Mouse (Mus musculus) cerebellum, postnatal 36 days (tissue): ENCODE measurements around the gene Dnajc27.
A peak's percentile ranks its signal among the peaks of the same experiment; 100 is the strongest.

Experiments
- DNase-seq, 2 experiments: peaks; one replicate each; pipeline ENCODE4 v3.0.0; 2021 to 2022; ENCODE audit warnings: mixed read lengths in 2 of 2

The Dnajc27 gene

DNA sequence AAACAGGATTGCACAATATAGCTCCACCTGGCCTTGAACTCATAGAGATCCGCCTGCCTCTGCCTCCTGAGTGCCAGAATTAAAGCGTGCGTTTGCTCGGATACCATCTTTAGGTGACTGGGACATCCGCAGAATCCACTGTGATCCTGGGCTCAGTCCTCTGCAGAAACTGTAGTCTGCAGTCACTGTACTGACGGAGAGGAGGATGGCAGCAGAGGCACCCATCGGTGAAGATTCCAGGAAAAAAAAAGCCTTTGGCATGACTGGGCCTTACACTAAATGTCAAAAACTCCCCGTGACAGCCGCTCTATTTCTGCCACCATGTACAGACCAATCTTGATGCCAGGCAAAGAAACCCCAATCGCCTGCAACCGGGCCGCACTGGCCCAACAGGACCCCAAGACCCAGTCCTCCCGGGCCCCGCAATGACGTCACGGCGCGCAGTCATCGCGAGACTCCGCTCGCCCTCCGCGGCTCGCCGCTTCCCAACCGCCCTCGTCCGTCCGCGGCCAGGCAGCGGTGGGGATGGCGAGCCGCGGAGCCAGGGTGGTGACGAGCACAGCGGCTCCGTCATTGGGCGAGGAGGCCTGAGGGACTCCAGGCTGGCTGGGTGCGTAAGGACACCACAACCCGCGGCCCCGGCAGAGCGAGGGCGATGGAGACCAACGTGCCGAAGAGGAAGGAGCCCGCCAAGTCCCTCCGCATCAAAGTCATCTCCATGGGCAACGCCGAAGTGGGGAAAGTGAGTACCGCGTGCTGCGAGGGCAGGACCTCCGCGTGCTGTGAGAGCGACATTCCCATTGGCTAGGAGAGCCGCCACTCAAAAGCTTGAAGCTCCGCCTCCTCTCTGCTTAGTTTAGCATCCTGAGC lies at the start of gene Dnajc27:
Dnajc27 (plus strand) TSS at position 452 of the 870 bp plus-strand sequence.
- peak; percentile 96 to 99 for DNase-seq

DNA sequence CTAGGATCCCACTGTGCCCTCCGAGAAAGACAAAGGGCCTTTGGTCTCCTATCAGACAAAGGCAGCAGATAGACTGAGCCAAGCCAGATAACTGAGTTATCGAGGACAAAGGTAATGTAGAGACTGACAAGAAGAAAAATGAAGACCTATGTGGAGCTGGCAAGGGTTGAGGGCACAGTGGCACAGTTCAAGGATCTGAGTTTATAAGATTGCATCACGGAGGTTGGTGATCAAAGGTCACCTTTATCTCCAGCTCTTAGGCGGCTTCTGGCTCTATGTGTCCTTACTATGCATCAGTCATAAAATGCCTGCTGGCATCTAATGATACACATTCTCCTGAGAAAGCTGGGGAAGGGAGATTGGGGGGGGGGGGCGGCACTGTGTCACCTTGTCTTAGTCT lies 46.2 kb upstream of the Dnajc27 start:
- DNase-seq = no peak

DNA sequence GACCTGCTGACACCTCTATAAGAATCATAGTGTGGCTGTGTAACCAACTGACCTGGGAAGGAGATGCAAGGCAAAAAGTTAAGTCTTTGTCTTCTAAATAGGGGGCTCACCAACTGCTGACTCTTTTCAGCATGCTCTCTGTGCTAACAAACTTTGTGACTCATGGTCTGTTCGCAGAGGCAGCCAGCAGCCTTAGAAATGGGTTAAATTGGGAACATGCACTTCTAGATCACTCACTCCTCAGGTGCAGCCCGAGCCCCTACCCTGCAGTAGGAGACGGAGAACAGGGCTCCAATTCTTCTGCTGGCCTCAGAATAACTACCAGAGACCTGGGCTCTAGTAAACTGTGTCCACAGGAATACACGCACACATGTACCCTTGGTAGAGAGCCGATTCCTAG lies 44.9 kb upstream of the Dnajc27 start:
- DNase-seq = no peak

DNA sequence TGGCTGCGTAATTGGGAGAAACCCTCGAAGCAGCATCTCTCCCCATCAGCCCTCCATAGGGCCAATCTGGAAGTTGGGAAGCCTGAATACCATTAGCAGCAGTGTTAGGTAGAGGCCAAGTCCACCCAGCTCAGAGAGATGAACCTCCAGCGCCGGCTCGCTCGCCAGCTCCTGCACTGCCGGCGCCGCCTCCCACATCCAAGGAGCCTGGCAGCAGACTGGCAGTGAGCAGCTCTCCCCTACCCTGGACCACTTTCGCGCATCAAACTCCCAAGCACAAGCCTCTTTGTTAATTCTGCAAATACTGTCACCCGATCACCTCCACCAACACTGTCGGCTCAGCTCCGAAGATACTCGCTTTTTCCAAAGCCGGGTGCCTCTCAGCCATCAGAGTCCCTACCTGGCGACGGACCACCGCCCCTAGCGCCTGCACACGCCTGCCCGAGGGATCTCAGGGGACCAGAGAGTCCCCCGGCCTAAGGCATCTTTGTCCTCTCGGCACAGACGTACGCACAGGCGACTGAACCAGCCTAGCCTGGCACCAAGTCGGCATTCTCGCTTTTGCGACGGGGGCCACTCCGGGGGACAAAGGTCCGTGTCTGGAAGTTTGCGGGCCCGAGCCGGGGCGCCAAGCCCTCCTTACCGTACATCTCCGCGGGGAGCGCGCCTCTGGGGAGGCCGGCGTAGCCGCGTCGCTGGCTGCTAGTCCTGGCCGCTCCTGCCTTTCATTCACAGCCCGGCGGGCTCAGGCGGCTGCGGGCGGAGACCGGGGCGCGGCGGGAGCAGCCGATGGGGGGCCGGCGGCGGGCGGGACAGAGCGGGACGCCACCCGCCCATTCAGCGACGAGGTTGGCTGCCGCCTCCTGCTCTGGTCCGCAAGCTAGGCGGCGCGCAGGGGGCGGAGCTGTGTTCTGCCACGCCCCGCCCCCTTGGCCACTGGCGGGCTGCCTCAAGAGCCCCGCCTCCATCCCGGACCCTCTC lies 44.0 kb upstream of the Dnajc27 start, which contains the start of gene Efr3b:
Efr3b (minus strand) TSS at position 855 of the 981 bp plus-strand sequence.
- peak; percentile 82 to 87 for DNase-seq

DNA sequence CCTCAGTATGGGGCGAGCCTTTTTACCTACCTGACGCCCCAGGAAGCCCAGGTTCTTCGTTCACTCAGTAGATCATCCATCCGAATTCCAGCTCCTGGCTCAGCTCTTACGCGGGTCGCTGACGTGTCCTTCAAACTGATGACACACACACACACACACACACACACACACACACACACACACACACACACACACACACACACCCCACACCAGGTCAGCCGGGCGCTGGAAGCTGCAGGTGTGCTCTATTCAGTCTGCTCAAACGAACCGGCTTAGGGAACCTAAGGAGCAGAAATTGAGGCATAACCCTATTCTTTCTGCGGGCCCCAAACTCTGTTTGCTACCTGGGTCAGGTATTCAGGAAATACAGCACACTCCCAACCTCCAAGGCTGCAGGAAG lies 43.3 kb upstream of the Dnajc27 start:
- DNase-seq = no peak

DNA sequence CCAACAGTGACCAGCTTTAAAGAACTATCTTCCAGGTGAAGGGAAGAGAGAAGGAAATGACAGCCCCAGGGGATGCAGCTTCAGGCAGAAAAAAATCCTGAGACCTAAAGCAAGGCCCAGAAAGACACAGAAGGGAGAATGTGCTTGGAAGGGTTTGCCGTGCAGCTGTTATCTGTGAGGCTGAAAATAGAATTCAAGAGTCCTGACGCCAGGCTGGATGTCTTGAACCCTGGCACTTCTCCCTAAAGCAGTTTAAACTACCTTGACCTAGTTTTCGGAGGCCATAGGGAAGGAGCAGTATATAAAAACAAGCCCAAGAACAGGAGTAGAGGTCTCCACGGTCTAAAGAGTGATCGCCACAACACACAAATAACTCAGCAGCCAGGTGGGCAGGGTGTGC lies 40.0 kb upstream of the Dnajc27 start:
- DNase-seq = no peak

DNA sequence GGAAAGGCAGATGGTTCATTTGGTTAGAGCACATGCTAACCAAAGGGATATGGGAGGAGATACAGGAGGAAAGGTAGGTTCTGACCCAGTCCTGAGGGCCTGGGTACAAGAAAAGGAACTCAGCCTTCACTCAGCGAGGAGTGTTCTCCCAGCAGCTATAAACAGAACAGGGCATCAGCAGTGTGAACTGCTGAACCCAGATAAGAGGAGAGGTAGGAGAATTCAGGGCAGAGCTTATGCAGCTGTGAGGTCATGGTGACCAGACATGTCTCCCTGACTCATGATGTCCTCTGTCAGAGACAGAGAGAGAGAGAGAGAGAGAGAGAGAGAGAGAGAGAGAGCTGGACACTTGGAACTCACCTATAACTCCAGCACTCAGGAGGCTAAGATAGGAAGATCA lies 36.4 kb upstream of the Dnajc27 start:
- no peak for DNase-seq

DNA sequence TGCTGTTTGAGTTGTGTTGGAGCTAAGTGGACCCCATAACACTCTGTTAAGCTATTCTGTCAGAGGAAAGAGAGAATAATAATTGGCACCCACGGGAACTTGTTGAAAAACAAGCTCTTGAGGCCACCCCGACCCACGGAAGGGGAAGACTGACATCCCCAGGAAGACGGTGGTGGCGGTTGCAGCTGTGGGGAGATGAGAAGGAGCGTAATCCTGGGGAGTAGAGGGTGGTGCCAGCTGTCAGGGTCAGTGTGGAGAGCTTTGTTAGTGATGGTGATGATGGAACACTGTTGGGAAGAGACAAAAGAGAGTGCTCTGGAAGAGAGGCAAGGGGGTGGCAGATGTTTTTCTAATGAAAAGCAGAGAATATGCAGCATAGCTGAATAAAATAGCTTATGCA lies 34.4 kb upstream of the Dnajc27 start:
- DNase-seq = no peak

DNA sequence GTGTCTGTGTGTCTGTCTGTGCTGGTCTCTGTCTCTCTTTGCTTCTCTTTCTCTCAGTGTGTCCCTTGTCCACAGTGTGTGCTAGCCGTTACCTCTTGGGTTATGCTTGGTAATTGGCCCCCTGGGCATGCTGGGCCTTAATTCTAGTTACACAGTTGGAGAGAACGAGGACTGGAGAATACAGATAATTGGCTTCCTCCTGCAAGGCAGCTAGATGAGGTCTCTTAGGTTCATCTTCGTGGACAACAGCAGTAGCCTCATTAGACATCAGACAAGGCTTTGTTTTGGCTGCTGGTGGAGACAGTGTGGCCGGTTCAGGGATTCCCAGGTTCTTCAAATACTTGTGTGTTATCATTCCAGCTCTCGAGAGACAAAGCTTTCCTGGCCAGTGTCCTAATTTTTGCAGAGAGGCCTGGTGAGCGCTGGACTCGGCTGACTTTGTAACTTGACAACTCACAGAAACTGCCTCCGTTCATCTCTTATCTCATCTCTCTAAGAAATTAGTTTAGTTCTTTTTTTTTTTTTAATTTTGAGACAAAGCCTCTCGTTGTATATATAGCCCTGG lies 31.4 kb upstream of the Dnajc27 start:
- DNase-seq = no peak

DNA sequence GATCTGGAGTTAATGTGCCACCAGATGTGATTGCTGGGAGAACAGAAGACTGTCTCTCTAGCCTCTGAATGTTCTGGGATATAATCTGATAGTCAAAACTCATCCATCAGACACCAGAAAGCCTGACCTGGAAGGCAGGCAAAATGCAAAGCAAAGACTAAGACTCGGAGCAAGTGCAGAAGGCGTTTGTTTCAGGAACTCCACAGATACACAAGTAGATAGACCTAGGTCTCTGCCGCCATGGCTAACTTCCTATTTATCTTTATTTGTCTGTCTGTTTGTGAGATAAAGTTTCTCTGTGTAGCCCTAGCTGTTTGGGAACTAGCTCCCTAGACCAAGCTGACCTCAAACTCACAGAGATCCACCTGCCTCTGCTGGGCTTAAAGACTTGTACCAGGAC lies 28.7 kb upstream of the Dnajc27 start:
- DNase-seq = no peak

DNA sequence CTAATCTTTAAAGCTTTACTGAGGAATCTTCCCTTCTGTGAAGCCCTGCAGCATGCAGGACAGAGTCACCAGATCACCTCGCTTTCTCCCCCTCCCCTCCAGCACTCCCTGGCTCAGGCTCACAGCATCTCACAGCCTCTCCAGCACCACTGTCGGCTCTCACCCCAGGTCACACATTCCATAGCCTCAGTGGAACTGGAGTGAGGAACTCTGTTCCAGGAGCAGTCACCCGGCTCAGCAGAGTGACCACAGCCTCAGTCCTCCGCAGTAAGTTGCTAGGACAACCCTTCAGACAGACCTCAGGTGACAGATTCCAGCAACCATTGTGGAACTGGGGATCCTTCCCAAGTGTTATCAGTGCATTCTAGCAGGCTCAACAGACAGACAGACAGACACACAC lies 27.5 kb upstream of the Dnajc27 start:
- no peak for DNase-seq

DNA sequence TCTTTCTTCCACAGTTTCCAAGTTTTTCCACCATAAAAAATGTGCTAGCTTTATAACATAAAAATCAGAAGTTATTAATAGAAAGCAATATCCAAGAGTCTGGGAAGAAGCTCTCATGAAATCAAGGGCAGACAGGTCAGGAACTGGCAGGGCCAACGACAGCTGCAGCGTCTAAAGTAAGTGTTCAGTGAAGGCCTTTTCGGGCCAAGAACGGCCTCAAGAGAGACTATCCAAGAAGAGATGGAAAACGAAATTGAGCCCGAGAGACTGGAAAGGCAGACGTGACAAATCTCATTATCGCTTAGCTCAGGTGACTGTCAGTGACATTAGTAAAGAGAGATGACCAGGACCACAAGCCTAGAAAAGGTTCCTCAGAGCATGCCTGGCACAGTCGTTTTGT lies 24.1 kb upstream of the Dnajc27 start:
- no peak for DNase-seq

DNA sequence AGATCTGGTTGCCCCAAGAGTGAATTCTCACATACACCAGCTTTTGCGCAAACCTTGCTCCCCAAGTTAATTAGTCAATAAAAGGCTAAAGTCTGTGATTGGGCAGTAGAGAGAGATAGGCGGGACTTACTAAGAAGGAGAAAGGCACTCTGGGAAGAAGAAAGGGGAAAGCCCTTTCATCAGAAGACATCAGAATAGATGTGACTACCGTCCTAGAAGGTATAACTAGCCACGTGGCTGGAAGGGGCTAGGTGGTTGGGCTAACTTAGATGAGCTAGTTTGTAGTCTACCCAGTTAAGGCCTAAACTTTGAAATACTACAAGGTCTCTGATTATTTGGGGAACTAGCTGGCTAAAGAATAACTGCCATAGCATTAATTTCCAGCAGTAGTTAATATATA lies 22.7 kb upstream of the Dnajc27 start:
- no peak for DNase-seq

DNA sequence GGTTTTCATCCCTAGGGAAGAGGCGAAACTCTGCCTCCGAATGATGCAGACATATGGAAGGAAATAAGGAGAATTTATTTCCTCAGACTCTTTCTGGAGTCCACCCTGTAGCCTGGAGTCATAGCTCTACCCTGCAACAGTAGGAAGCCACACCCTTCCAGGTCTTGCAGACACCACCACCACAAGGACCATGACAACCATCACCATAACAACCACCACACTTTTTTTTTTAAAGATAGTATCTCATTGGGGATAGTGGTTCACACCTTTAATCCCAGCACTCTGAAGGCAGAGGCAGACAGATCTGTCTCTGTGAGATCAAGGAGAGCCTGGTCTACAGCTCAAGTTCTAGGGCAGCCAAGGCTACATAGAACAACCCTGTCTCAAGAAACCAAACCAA lies 16.9 kb upstream of the Dnajc27 start:
- DNase-seq = no peak

DNA sequence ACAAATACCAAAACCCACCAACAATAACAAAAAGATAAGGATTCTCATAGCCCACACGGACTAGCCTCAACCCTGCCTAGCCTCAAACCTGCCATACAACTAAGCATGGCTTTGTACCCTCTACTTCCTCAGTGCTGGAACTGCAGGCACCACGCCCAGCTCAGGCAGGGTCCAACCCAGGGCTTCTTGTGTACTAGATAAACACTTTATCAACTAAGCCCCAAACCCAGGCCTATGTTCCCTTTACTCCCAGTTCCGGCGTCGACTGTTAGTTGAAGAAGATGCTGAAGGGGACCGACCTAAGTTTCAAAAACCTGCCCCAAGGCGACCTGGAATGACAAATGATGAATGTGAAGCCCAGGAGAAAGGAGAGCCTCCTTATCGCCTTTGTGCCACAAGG lies 16.4 kb upstream of the Dnajc27 start:
- no peak for DNase-seq

DNA sequence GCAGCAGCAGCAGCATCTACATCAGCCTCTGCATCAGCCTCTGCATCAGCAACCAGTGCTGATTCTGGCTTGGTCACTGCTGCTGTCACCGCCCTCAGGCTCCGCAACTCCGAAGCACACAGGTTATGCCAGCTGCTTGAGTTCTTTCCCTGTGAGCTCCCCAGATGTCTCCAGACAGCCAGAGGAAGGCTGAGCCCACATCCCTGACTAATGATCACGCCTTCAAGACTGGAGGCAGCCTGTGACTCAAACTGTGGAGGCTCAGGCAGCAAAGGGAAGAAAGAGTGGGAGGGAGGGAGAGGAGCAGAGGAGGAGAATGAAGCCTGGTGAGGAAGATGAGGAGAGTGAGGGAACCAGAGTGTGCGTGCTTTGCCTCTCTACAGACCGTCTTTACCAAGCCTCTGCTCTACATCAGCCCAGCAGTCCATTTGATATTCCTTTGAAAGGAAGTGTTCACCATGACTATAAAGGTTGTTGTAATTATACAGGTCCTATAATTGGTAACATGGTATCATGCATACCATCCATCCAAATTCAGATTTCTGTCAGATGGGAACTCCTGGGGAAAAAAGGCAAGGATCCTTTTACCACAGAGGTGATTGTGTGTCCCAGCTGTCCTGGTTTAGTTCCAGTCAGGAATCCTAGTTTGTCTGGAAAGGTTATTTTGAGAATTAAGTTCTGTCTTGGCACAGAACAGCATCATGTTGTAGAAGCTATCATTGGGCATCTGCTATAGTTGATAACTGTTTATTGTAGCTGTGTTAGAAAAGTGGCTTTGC lies 15.5 kb upstream of the Dnajc27 start:
- DNase-seq = no peak

DNA sequence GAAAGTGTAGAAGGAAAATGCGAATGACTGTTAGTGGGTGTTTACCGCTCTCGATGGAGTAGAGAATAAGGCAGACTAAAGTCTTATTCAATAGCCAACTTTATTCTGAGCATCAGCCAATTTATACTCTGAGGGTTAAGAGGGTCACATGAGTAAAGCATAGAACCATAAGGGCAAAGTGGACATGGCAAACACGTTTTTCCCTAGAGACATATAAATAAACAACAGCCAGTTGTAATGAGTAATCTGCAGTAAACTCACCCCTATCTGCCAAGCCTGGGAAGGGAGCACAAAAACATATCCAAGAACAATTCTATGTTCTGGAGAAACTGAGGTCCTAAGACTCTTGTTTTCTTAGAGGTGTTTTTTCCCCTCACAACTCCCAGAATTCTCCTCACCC lies 13.8 kb upstream of the Dnajc27 start:
- DNase-seq = no peak

DNA sequence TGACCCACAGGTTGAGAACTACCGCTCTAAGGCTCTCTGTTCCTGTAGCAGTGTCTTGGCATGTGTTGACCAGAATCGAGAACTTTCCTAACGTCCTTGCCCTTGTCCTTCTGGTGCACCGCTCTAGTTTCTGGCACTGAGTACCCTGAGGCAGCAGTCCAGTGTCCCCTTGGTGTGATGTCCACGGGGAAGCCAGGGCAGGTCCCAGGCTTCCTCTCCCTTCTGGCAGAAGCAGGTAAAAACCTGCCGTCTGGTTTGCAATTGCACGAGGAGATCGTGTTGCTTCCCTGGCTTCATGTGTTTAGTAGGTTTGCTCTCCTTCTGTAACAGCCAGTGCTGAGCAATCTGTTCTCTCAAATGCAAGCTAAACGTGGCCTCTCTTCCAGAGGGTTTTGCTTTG lies 10.7 kb upstream of the Dnajc27 start:
- no peak for DNase-seq

DNA sequence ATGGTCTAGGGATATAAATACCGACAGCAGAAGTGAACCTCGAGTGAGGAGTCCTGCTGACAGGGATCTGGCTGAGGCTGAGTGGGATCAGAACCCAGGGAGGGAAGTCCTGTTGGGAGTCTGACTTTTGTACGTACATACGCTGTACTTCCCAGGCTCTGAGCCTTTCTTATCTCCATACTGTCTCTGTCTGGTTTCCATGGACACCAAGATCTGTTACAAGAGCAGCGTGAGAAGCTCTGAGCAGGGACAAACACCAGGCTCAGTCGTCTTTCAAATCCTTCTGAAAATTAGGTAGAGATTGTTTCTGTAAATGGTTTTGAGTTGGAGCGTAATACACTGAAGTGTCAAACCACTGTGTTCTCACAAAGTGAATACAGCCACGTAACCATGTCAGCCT lies 7.0 kb upstream of the Dnajc27 start:
- DNase-seq = no peak

DNA sequence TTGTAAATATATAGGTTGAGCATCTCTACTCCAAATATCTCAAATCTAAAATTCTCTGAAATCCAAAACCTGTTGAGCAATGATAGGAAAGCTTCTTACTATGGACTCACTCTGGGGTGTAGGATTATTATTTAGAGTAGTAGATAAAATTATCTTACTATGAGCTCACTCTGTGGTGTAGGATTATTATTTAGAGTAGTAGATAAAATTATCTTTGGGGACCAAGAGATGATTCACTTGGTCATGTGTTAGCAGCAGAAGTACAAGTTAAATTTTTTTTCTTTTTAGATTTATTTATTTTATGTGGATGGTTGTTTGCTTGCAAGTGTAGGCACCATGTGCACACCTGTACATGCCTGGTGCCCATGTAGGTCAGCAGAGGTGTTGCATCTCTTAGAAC lies 6.0 kb upstream of the Dnajc27 start:
- no peak for DNase-seq

DNA sequence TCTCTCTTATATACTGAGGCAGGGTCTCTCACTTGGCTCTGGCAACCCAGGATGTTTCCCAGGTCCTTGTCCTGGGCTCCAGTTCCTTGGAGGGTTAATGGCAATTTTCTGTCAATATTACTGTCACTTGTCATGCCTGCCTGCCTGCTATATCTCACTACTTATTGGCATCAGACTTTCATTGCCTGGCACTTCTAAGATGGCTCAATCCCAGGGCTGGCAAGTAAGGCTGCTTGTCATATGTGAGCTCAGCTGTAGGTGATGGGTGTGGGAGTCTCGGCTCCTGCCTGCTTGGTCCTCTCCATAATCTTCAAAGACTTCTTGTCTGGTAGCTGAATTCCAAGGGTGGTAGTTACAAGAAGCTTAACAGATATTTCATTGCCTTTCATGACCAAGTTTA lies 4.3 kb upstream of the Dnajc27 start:
- DNase-seq = no peak

DNA sequence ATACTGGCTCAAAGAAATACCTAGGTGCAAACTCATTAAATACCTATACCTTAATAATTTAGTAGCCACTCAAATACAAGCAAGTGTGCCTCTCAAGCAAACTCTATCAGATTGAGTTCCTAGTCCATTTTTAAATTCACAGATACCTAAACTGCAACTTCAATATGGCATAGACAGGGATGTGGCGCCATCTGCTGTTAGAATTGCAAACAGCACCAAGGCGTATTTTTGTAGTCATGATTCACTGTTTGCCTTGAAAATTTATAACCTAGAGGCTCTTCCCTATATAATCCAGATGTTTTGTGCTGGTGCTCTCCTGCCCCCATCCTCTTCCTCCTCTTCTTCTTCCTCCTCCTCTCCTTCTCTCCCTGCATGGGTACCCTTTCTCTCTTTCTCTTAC lies 2.1 kb upstream of the Dnajc27 start:
- peak; percentile 82 to 92 for DNase-seq

DNA sequence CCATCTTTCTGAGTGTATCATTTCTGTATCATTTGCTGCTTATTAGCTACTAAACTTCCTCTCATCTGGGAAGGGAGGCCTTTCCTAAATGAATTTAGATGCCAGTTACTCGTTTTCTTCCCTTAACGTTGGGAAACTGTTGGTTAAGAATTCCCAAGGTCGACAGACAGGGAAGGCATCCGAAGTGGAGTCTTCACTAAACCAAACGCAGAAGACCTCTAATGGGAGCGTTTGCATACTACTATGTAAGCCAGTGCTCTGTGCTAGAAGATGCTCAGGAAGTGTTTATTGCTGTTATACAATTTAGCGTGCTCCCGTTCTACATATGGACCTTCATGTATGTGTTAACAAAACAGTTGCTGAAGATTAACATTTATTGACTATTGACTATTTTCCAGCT lies 1.1 kb downstream of the Dnajc27 start:
- DNase-seq = peak in 1 of 2 experiments; percentile 18
